Mouse (Mus musculus) gastrocnemius, postnatal 4 days (tissue): ENCODE data around the gene Tpp1. TPM values are rescaled to one million over a fixed set of nuclear protein-coding genes. Genes with fewer than 3 reads are reported as not detected.
"Not testable (repeated sequence)": the region's sequence is repeated elsewhere in the genome, so short reads cannot be mapped to it uniquely, and the experiment has no call there.

Experiments
- DNase-seq, 2 experiments: peaks; one replicate each; pipeline ENCODE4 v3.0.0; 2021 to 2022; ENCODE audit warnings: low spot score in 2 of 2, mixed read lengths in 2 of 2
- total RNA-seq, 2 experiments: library from RNA; stranded (reverse); gene quantifications; 2 replicates each; pipeline ENCODE4 v1.2.3; 2021

The Tpp1 gene
- total RNA-seq, 2 experiments from 2014 or later = 37.6 to 42.6 TPM

- DNase-seq = no peak
Measured at GRCm38 (mm10) chr7:105764331-105764730, 12.3 kb upstream of the Tpp1 start.

- peak in 1 of 2 experiments; percentile 10 for DNase-seq
Measured at GRCm38 (mm10) chr7:105762517-105763270, 10.7 kb upstream of the Tpp1 start.

- peak in 1 of 2 experiments; percentile 14 for DNase-seq
Measured at GRCm38 (mm10) chr7:105761813-105762484, 9.9 kb upstream of the Tpp1 start.

- DNase-seq = peak in 1 of 2 experiments; percentile 10
Measured at GRCm38 (mm10) chr7:105753281-105753680, 1.2 kb upstream of the Tpp1 start.

- DNase-seq = peak in 1 of 2 experiments; percentile 12
Measured at GRCm38 (mm10) chr7:105752716-105753115, 681 bp upstream of the Tpp1 start.

- DNase-seq = no peak
Measured at GRCm38 (mm10) chr7:105747776-105748175, 4.3 kb downstream of the Tpp1 start.

GRCm38 (mm10) chr7:105743926-105744590 lies 8.0 kb downstream of the Tpp1 start, which contains the start of gene Taf10:
Gene Taf10, minus strand, starts transcription at chr7:105744361.
- peak; percentile 67 to 85 for DNase-seq

GRCm38 (mm10) chr7:105743246-105743925 lies 8.6 kb downstream of the Tpp1 start:
- DNase-seq = not testable (repeated sequence)

- DNase-seq = not testable (repeated sequence)
Measured at GRCm38 (mm10) chr7:105742539-105743215, 9.4 kb downstream of the Tpp1 start.

- no peak for DNase-seq
Measured at GRCm38 (mm10) chr7:105741978-105742377, 10.1 kb downstream of the Tpp1 start.

GRCm38 (mm10) chr7:105740851-105741250 lies 11.2 kb downstream of the Tpp1 start:
- no peak for DNase-seq

GRCm38 (mm10) chr7:105740089-105740795 lies 11.8 kb downstream of the Tpp1 start:
- DNase-seq = no peak

- peak in 1 of 2 experiments; percentile 65 for DNase-seq
Measured at GRCm38 (mm10) chr7:105738948-105739347, 13.1 kb downstream of the Tpp1 start.

- DNase-seq = no peak
Measured at GRCm38 (mm10) chr7:105738286-105738685, 13.7 kb downstream of the Tpp1 start.

- no peak for DNase-seq
Measured at GRCm38 (mm10) chr7:105737648-105738047, 14.4 kb downstream of the Tpp1 start.

GRCm38 (mm10) chr7:105736911-105737521 lies 15.0 kb downstream of the Tpp1 start, which contains the start of gene Rrp8:
Gene Rrp8, minus strand, starts transcription at chr7:105737385.
- peak in 1 of 2 experiments; percentile 50 for DNase-seq

- DNase-seq = peak; percentile 84 to 91
Measured at GRCm38 (mm10) chr7:105736264-105736901, 15.7 kb downstream of the Tpp1 start, which contains the start of gene Ilk. Gene Ilk, plus strand, starts transcription at chr7:105736592.

- not testable (repeated sequence) for DNase-seq
Measured at GRCm38 (mm10) chr7:105735464-105735863, 16.6 kb downstream of the Tpp1 start.

- DNase-seq = no peak
Measured at GRCm38 (mm10) chr7:105734826-105735225, 17.2 kb downstream of the Tpp1 start.
